Mouse (Mus musculus): ENCODE data around the gene Nsf.

Nsf gene

DNA sequence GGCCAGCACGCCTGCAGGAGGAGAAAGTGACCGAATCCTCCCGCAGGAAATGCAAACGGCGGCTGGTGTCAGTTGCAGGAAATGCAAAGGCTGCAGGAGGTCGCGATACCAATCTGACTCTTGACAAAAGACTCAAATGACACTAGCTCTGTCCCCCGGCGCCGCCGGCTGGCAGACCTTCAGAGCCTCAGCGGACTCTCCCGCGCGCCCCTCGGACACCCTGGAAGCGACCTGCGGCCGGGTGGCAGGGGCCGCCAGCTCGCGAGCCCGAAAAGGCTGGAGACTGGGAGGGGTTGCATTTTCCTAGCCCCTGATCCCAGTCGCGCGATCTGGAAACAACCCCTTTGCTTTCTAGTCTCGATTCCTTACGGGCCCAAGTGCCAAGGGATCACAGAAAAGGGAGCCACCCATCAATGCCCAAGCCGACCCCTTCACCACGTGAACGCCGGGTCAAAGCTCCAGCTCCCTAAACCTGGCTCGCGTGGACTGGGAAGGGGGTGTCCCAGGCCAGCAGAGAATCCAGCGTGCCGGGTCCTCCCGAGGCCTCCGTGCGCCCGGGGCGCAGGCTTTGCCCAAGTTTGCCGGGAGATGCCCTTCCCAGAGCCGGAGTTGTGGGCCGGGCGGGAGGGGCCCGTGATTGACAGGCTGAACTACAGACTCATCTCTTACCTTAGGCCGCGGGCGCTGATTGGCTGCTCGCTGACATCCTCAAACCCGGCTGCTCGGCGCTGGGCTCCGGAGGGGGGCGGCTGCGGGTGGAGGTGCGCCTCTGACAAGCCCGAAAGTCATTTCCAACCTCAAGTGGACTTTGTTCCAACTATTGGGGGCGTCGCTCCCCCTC, 180.2 kb downstream of the Nsf start, which contains the start of gene Wnt3:
Gene Wnt3 (plus strand): TSS at position 764 of the 841 bp plus-strand sequence.
- DNase-seq (ENCODE audit: low read depth, low spot score): peak; percentile 47

DNA sequence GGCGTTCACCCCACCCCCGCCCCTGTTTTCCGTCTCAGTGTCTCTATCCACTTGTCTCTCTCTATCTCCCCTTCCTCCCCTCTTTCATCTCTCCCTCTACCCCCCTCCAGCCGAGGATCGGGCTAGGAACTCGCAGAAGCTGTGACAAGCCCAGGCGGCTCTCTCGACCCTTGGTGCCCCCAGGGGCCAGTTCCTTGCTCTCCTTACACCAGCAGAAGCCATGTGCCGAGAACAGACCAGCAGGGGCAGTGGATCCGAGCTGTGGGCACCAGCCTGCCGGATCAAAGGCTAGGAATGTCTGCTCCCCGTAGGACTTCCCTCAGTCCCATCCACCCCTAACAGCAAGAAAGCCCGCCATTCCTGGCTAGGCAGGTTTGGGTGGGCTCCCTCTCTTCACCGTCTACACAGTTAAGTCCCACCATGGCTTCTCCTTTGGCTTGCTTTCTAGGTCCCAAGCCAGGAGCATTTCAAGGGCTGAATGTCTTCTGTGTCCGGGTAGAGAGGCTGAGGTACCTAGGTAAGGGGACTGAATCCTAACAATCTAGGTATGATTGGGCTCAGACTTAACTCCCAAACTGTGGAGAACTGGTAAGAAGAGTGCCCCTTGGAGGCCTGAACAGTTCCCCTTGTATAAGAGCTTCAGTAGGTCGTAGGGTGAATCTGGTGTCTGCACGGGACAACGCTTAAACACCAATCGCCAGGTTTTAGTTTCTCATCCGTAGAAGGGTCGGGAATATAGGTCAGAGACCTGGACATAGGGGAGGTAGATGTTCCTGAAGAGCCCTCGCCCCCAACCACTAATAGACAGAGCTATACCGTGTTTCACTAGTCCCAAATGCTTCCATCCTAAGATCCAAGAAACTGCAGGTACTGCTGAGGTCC, 181.1 kb downstream of the Nsf start:
- DNase-seq (ENCODE audit: low read depth, low spot score): no peak

All from mesoderm, embryonic 11.5 days (tissue).